Mouse (Mus musculus) testis, adult 2 months (tissue): ENCODE data around the gene Vmn1r43.

Experiments used
- CTCF ChIP-seq: fragments of 200-500 bp; IDR thresholded peaks from 2 replicates; pipeline ENCODE4 v1.5.1; 2012; ENCODE audit warnings: low read depth, mild to moderate bottlenecking, inconsistent platforms, low read length, moderate library complexity; ENCODE audit not compliant: control insufficient read depth, insufficient read depth, insufficient replicate concordance
- POLR2A ChIP-seq: fragments of 200-500 bp; IDR thresholded peaks from 2 replicates; pipeline ENCODE4 v1.6.1; 2012; ENCODE audit warnings: low read depth, mild to moderate bottlenecking, inconsistent platforms, low read length, moderate library complexity; ENCODE audit not compliant: control insufficient read depth

GRCm38 (mm10) chr6:89883360-89883759 lies 7.1 kb upstream of the Vmn1r43 start, which contains the start of gene Vmn1r44:
- TF ChIP-seq CTCF (no peak), POLR2A (no peak)
